Mouse (Mus musculus): ENCODE data around the gene Clic1. TPM values are rescaled to one million over a fixed set of nuclear protein-coding genes. Genes with fewer than 3 reads are reported as not detected.

Gene Clic1
- polyA plus RNA-seq, 1 experiment from 2014 or later = 73.9 TPM

DNA sequence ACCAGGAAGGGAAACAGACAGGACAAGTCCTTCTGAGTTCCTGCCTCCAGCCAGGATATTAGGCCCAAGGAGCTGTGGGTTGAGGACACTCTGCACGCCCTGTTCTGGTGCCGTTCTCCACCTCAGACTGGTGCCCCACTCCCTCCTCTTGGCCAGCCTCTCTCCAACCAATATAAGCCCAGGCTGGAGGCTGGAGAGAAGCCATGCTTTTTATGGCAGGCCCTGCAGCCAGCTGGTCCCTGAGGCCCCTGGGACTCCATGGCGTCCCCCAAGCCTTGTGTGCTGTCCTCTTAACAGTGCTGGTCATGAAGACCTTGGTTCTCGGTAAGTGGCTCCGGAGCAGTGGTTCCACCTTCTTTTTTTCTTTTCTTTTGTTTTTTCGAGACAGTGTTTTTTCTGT is 58.3 kb downstream of the Clic1 start, which contains the start of gene Ly6g5c:
Ly6g5c (plus strand) TSS at position 183 of the 400 bp plus-strand sequence.
- no peak within 1 kb of the TSS for H3K4me3 ChIP-seq (ENCODE audit: low read depth, low read length)
- no peak within 1 kb of the TSS for H3K27ac ChIP-seq (replicated peaks; ENCODE audit: low read depth, low read length)
- H3K4me2 ChIP-seq (ENCODE audit: low read depth, low read length) = no peak within 1 kb of the TSS
- DNase-seq (ENCODE audit: low spot score) = no peak
- ATAC-seq (replicated peaks; ENCODE audit: insufficient number of reproducible peaks, low FRiP score, low TSS enrichment, low read depth) = no peak; the same call in 1 of the 2 replicates
- H3K27me3 ChIP-seq (ENCODE audit: control insufficient read depth, insufficient read depth, low read length) = no peaks in the 10 kb centered on the region
- no peaks in the 10 kb centered on the region for H3K9me3 ChIP-seq (replicated peaks; ENCODE audit: control insufficient read depth, low read length)
- no peaks in the 10 kb centered on the region for H3K36me3 ChIP-seq (replicated peaks; ENCODE audit: control insufficient read depth, insufficient read depth, low read depth, low read length)
- 92% methylated on average over 6 of the region's 6 CpGs for WGBS
- H3K9ac ChIP-seq (replicated peaks; ENCODE audit: low read length) = no peak within 1 kb of the TSS
- H3K4me1 ChIP-seq (ENCODE audit: control insufficient read depth, insufficient read depth, low read length) = no peaks in the 10 kb centered on the region

Other genes starting within 250 kb of the Clic1 start
- not detected in 2 replicates for gene Cyp21a1, start 245.4 kb upstream of the Clic1 start, polyA plus RNA-seq (2014; fragmentation: Nextera tagmentation; extraction: Ambion mirVana)
- gene Stk19, start 213.0 kb upstream of the Clic1 start, polyA plus RNA-seq (2014; fragmentation: Nextera tagmentation; extraction: Ambion mirVana) = 14.4 and 18.4 TPM in 2 replicates
- 65.3 and 68.1 TPM in 2 replicates for gene Dxo, start 212.9 kb upstream of the Clic1 start, polyA plus RNA-seq (2014; fragmentation: Nextera tagmentation; extraction: Ambion mirVana)
- 27.1 and 31.9 TPM in 2 replicates for gene Skiv2l, start 199.8 kb upstream of the Clic1 start, polyA plus RNA-seq (2014; fragmentation: Nextera tagmentation; extraction: Ambion mirVana)
- 128 and 130 TPM in 2 replicates for gene Nelfe, start 199.6 kb upstream of the Clic1 start, polyA plus RNA-seq (2014; fragmentation: Nextera tagmentation; extraction: Ambion mirVana)
- gene Cfb, start 187.4 kb upstream of the Clic1 start, polyA plus RNA-seq (2014; fragmentation: Nextera tagmentation; extraction: Ambion mirVana) = 1.2 and 2.0 TPM in 2 replicates
- gene Zbtb12, start 170.5 kb upstream of the Clic1 start, polyA plus RNA-seq (2014; fragmentation: Nextera tagmentation; extraction: Ambion mirVana) = 1.6 and 2.0 TPM in 2 replicates
- not detected in 2 replicates for gene Gm20547, start 167.9 kb upstream of the Clic1 start, polyA plus RNA-seq (2014; fragmentation: Nextera tagmentation; extraction: Ambion mirVana)
- 0.81 and 1.6 TPM in 2 replicates for gene C2, start 151.7 kb upstream of the Clic1 start, polyA plus RNA-seq (2014; fragmentation: Nextera tagmentation; extraction: Ambion mirVana)
- gene Ehmt2, start 151.5 kb upstream of the Clic1 start, polyA plus RNA-seq (2014; fragmentation: Nextera tagmentation; extraction: Ambion mirVana) = 59.3 and 60.6 TPM in 2 replicates
- 0.08 and 0.11 TPM in 2 replicates for gene Slc44a4, start 135.5 kb upstream of the Clic1 start, polyA plus RNA-seq (2014; fragmentation: Nextera tagmentation; extraction: Ambion mirVana)
- gene Neu1, start 118.7 kb upstream of the Clic1 start, polyA plus RNA-seq (2014; fragmentation: Nextera tagmentation; extraction: Ambion mirVana) = 10.9 and 13.1 TPM in 2 replicates
- gene Hspa1b, start 90.7 kb upstream of the Clic1 start, polyA plus RNA-seq (2014; fragmentation: Nextera tagmentation; extraction: Ambion mirVana) = 0.21 and 0.49 TPM in 2 replicates
- not detected in 2 replicates for gene Gm20481, start 80.1 kb upstream of the Clic1 start, polyA plus RNA-seq (2014; fragmentation: Nextera tagmentation; extraction: Ambion mirVana)
- 1.7 and 1.8 TPM in 2 replicates for gene Hspa1a, start 77.8 kb upstream of the Clic1 start, polyA plus RNA-seq (2014; fragmentation: Nextera tagmentation; extraction: Ambion mirVana)
- 1.5 and 2.0 TPM in 2 replicates for gene Hspa1l, start 77.3 kb upstream of the Clic1 start, polyA plus RNA-seq (2014; fragmentation: Nextera tagmentation; extraction: Ambion mirVana)
- gene Lsm2, start 68.1 kb upstream of the Clic1 start, polyA plus RNA-seq (2014; fragmentation: Nextera tagmentation; extraction: Ambion mirVana) = 219 and 241 TPM in 2 replicates
- 73.9 and 85.2 TPM in 2 replicates for gene Vars, start 49.0 kb upstream of the Clic1 start, polyA plus RNA-seq (2014; fragmentation: Nextera tagmentation; extraction: Ambion mirVana)
- 0.10 and 0.17 TPM in 2 replicates for gene Vwa7, start 33.4 kb upstream of the Clic1 start, polyA plus RNA-seq (2014; fragmentation: Nextera tagmentation; extraction: Ambion mirVana)
- 3.5 and 7.5 TPM in 2 replicates for gene Sapcd1, start 21.9 kb upstream of the Clic1 start, polyA plus RNA-seq (2014; fragmentation: Nextera tagmentation; extraction: Ambion mirVana)
- gene Msh5, start 3.2 kb upstream of the Clic1 start, polyA plus RNA-seq (2014; fragmentation: Nextera tagmentation; extraction: Ambion mirVana) = 3.0 and 3.2 TPM in 2 replicates
- 543 and 586 TPM in 2 replicates for gene Ddah2, start 9.1 kb downstream of the Clic1 start, polyA plus RNA-seq (2014; fragmentation: Nextera tagmentation; extraction: Ambion mirVana)
- 0.33 TPM in 1 of 2 replicates, not detected in the other for gene Ly6g6c, start 15.4 kb downstream of the Clic1 start, polyA plus RNA-seq (2014; fragmentation: Nextera tagmentation; extraction: Ambion mirVana)
- gene Mpig6b, start 16.2 kb downstream of the Clic1 start, polyA plus RNA-seq (2014; fragmentation: Nextera tagmentation; extraction: Ambion mirVana) = 0.74 and 1.2 TPM in 2 replicates
- 0.66 and 1.1 TPM in 2 replicates for gene Ly6g6e, start 26.9 kb downstream of the Clic1 start, polyA plus RNA-seq (2014; fragmentation: Nextera tagmentation; extraction: Ambion mirVana)
- 0.92 TPM in 1 of 2 replicates, not detected in the other for gene Ly6g6d, start 28.1 kb downstream of the Clic1 start, polyA plus RNA-seq (2014; fragmentation: Nextera tagmentation; extraction: Ambion mirVana)
- 0.36 and 0.43 TPM in 2 replicates for gene Ly6g6f, start 35.6 kb downstream of the Clic1 start, polyA plus RNA-seq (2014; fragmentation: Nextera tagmentation; extraction: Ambion mirVana)
- 38.5 and 39.8 TPM in 2 replicates for gene Abhd16a, start 39.3 kb downstream of the Clic1 start, polyA plus RNA-seq (2014; fragmentation: Nextera tagmentation; extraction: Ambion mirVana)
- gene Ly6g5c, start 58.3 kb downstream of the Clic1 start, polyA plus RNA-seq (2014; fragmentation: Nextera tagmentation; extraction: Ambion mirVana) = not detected in 2 replicates
- gene Ly6g5b, start 65.5 kb downstream of the Clic1 start, polyA plus RNA-seq (2014; fragmentation: Nextera tagmentation; extraction: Ambion mirVana) = 0.53 and 1.1 TPM in 2 replicates
- gene Gpank1, start 71.5 kb downstream of the Clic1 start, polyA plus RNA-seq (2014; fragmentation: Nextera tagmentation; extraction: Ambion mirVana) = 24.6 and 26.4 TPM in 2 replicates
- gene Csnk2b, start 72.1 kb downstream of the Clic1 start, polyA plus RNA-seq (2014; fragmentation: Nextera tagmentation; extraction: Ambion mirVana) = 273 and 294 TPM in 2 replicates
- gene D17H6S53E, start 76.4 kb downstream of the Clic1 start, polyA plus RNA-seq (2014; fragmentation: Nextera tagmentation; extraction: Ambion mirVana) = 6.9 and 7.4 TPM in 2 replicates
- gene Apom, start 82.1 kb downstream of the Clic1 start, polyA plus RNA-seq (2014; fragmentation: Nextera tagmentation; extraction: Ambion mirVana) = 0.49 and 0.64 TPM in 2 replicates
- gene Bag6, start 85.2 kb downstream of the Clic1 start, polyA plus RNA-seq (2014; fragmentation: Nextera tagmentation; extraction: Ambion mirVana) = 87.8 and 101 TPM in 2 replicates
- gene Prrc2a, start 114.9 kb downstream of the Clic1 start, polyA plus RNA-seq (2014; fragmentation: Nextera tagmentation; extraction: Ambion mirVana) = 131 and 144 TPM in 2 replicates
- 6.1 and 7.9 TPM in 2 replicates for gene Aif1, start 126.1 kb downstream of the Clic1 start, polyA plus RNA-seq (2014; fragmentation: Nextera tagmentation; extraction: Ambion mirVana)
- 3.8 and 6.1 TPM in 2 replicates for gene Lst1, start 138.5 kb downstream of the Clic1 start, polyA plus RNA-seq (2014; fragmentation: Nextera tagmentation; extraction: Ambion mirVana)
- gene Ltb, start 144.5 kb downstream of the Clic1 start, polyA plus RNA-seq (2014; fragmentation: Nextera tagmentation; extraction: Ambion mirVana) = 0.32 and 0.48 TPM in 2 replicates
- not detected in 2 replicates for gene Tnf, start 152.0 kb downstream of the Clic1 start, polyA plus RNA-seq (2014; fragmentation: Nextera tagmentation; extraction: Ambion mirVana)
- not detected in 2 replicates for gene Lta, start 155.4 kb downstream of the Clic1 start, polyA plus RNA-seq (2014; fragmentation: Nextera tagmentation; extraction: Ambion mirVana)
- gene Gm16181, start 170.9 kb downstream of the Clic1 start, polyA plus RNA-seq (2014; fragmentation: Nextera tagmentation; extraction: Ambion mirVana) = not detected in 2 replicates
- gene Atp6v1g2, start 183.7 kb downstream of the Clic1 start, polyA plus RNA-seq (2014; fragmentation: Nextera tagmentation; extraction: Ambion mirVana) = 6.2 and 7.9 TPM in 2 replicates
- gene Nfkbil1, start 185.8 kb downstream of the Clic1 start, polyA plus RNA-seq (2014; fragmentation: Nextera tagmentation; extraction: Ambion mirVana) = 3.1 and 4.0 TPM in 2 replicates
- 664 and 669 TPM in 2 replicates for gene Ddx39b, start 191.8 kb downstream of the Clic1 start, polyA plus RNA-seq (2014; fragmentation: Nextera tagmentation; extraction: Ambion mirVana)
- gene H2-D1, start 212.8 kb downstream of the Clic1 start, polyA plus RNA-seq (2014; fragmentation: Nextera tagmentation; extraction: Ambion mirVana) = 18.8 and 24.0 TPM in 2 replicates

All from embryonic facial prominence, embryonic 11.5 days (tissue).